Mouse (Mus musculus): ENCODE measurements around the gene 4932438H23Rik.

GRCm38 (mm10) chr16:91068969-91069368, 26.0 kb downstream of the 4932438H23Rik start:
- TF ChIP-seq E2F4 (IDR thresholded peaks at IDR 0.05; ENCODE audit: insufficient read depth) (no peak), TCF12 (IDR thresholded peaks at IDR 0.05; ENCODE audit: insufficient read depth, poor library complexity, severe bottlenecking) (no peak), POLR2A (IDR thresholded peaks at IDR 0.05; ENCODE audit: insufficient read length, low read depth) (no peak), MYOG (IDR thresholded peaks at IDR 0.05; ENCODE audit: control insufficient read depth in 1 of 3, insufficient read depth in 1 of 3, insufficient read length in 2 of 3, low read depth in 2 of 3) (peak in 2 of 3 experiments; percentile 37 to 48)

Data from myocyte (in vitro differentiated cells).